Mouse (Mus musculus) bone marrow, adult 2 months (tissue): ENCODE data around the gene 4933434E20Rik.

Experiments
- CTCF ChIP-seq: fragments of 200-500 bp; IDR thresholded peaks from 2 replicates; pipeline ENCODE4 v1.5.1; 2011; ENCODE audit warnings: low read length, control low read depth; ENCODE audit not compliant: control insufficient read depth, insufficient read depth
- POLR2A ChIP-seq: fragments of 200-500 bp; IDR thresholded peaks from 2 replicates; pipeline ENCODE4 v1.6.1; 2011; ENCODE audit warnings: low read depth, mild to moderate bottlenecking, control low read depth, low read length, borderline replicate concordance; ENCODE audit not compliant: control insufficient read depth

GRCm38 (mm10) chr3:90079133-90079762 is 27.8 kb downstream of the 4933434E20Rik start:
- TF ChIP-seq CTCF = peak; percentile 3; the same call in 1 of the 2 replicates
- peak; percentile 84; the same call in 1 of the 2 replicates for TF ChIP-seq POLR2A
